Mouse (Mus musculus) left cerebral cortex, adult 2 months (tissue): ENCODE measurements around the gene Ipmk. TPM values are rescaled to one million over a fixed set of nuclear protein-coding genes. Genes with fewer than 3 reads are reported as not detected.
"Not testable (repeated sequence)": the region's sequence is repeated elsewhere in the genome, so short reads cannot be mapped to it uniquely, and the experiment has no call there.

Source experiments
- DNase-seq, 2 experiments: peaks; one replicate each; pipeline ENCODE4 v3.0.0; 2021 to 2022; ENCODE audit warnings: low spot score in 2 of 2, mixed read lengths in 1 of 2; ENCODE audit errors: extremely low spot score in 1 of 2
- H3K27ac ChIP-seq: fragments of 200-600 bp; 2 replicates; pipeline ENCODE4 v1.8.1; 2022
- H3K4me3 ChIP-seq: fragments of 200-600 bp; 2 replicates; pipeline ENCODE4 v1.8.1; 2022
- CTCF ChIP-seq: fragments of 200-600 bp; IDR thresholded peaks from 2 replicates; pipeline ENCODE4 v1.8.1; 2022; ENCODE audit warnings: antibody characterized with exemption, mild to moderate bottlenecking, moderate library complexity
- intact Hi-C: fragments of 180-260 bp; cut with DNase I; formaldehyde crosslinking; loops from one replicate; pipeline ENCODE4 v1.15.1; 2025
- total RNA-seq, 2 experiments: library from RNA; stranded (reverse); gene quantifications; 2 replicates each; pipeline ENCODE4 v1.2.3; 2021

The Ipmk gene
- total RNA-seq, 2 experiments from 2014 or later: 30.5 to 36.7 TPM

- H3K4me3 ChIP-seq: no peak overlapping the region
- intact Hi-C loops: no loop called here
- no peak for DNase-seq
- no peak for TF ChIP-seq CTCF
- H3K27ac ChIP-seq: no peak overlapping the region
These were observed 100.7 kb downstream of the Ipmk start for GRCm38 (mm10) chr10:71448284-71448683.

DNA sequence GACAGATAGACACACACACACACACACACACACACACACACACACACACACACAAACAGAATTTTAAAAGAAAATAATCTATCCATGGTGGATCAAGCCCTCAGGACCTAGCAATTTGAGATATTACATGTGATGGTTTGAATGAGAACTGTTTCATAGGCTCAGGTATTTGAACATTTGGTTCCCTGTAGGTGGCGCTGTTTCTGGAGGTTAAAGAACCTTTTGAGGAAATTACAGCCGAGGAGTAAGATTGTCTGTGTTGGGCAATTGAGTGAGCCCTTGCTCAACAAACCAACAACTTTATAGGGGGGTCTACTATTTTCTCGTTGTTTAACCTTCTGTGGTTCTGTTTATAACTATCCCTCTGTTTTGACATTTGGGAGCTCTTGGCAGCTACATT lies 107.8 kb downstream of the Ipmk start:
- TF ChIP-seq CTCF: no peak; the same call in none of the 2 replicates
- Histone ChIP-seq H3K27ac (no peak overlapping the region), H3K4me3 (no peak overlapping the region)
- intact Hi-C loops: no loop called here
- DNase-seq: no peak

GRCm38 (mm10) chr10:71462371-71462770 lies 114.8 kb downstream of the Ipmk start:
- H3K27ac ChIP-seq, H3K4me3 ChIP-seq, DNase-seq, intact Hi-C loops: not testable (repeated sequence)

GRCm38 (mm10) chr10:71464417-71464816 lies 116.9 kb downstream of the Ipmk start:
- H3K4me3 ChIP-seq: no peak overlapping the region
- no peak for TF ChIP-seq CTCF
- no peak for DNase-seq
- intact Hi-C loops: no loop called here
- no peak overlapping the region for H3K27ac ChIP-seq

DNA sequence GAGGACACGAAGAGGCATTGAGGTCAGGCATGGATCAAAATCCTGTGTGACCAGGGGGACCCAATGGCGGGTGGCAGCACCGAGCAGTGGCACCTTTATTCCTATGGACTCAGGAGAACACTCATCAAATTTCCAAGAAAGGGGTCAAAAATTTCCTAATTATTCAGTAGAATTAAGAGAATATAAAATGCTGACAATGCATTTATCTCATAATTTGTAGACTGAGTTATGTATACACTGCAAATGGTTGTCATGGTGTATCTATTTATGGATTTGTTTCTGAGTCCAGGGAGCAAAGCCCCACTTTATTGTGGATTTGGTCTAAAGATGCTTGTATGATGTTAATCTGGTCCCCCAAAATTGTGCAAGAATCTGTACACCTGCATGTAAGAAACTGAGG lies 120.8 kb downstream of the Ipmk start:
- TF ChIP-seq CTCF: no peak
- intact Hi-C loops: no loop called here
- no peak for DNase-seq
- Histone ChIP-seq H3K4me3 (no peak overlapping the region), H3K27ac (no peak overlapping the region)

DNA sequence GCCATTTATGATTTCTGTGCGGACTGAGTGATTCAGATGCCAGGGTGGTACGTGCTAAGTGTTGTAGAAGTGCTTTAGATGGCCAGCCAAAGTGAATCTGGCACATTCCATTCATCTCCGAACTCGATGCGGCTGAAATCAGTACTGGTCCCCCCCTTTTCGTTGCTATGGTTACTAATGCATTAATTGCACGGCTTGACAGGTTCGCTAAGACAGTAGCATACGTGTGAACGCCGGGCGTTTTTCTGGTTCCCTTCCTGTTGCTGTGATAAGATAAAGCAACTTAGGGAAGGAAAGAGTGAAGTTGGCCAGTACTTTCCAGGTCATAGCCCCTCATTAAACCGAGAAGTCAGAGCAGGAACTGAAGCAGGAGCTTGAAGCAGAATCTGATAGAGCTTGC lies 122.2 kb downstream of the Ipmk start:
- intact Hi-C loops: no loop called here
- Histone ChIP-seq H3K4me3 (no peak overlapping the region), H3K27ac (no peak overlapping the region)
- no peak for TF ChIP-seq CTCF
- no peak for DNase-seq

GRCm38 (mm10) chr10:71472033-71472432 lies 124.5 kb downstream of the Ipmk start:
- intact Hi-C loops: no loop called here
- no peak overlapping the region for H3K27ac ChIP-seq
- TF ChIP-seq CTCF: no peak
- no peak overlapping the region for H3K4me3 ChIP-seq
- DNase-seq: no peak

DNA sequence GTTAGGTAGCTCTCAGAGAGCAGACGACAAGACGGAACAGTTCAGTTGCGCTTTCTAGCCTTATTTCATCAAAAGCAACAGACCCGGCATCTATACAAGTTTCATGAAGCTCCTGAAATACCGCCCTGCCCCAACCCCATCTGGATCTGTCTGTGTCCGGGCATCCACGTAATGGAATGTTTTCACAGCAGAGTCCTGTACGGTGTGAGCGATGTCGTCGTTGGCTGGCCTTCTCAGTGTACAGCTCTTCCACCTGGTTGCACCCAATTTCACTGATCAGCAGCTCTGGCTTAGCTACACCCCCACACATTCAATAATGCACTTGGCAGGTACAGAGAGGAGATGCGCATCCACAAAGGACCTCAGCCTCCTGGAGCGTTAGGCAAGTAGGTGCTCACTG lies 126.0 kb downstream of the Ipmk start:
- DNase-seq: no peak
- Histone ChIP-seq H3K27ac (no peak overlapping the region), H3K4me3 (no peak overlapping the region)
- no peak for TF ChIP-seq CTCF
- intact Hi-C loops: no loop called here

- no peak for TF ChIP-seq CTCF
- H3K27ac ChIP-seq: no peak overlapping the region
- no peak for DNase-seq
- no peak overlapping the region for H3K4me3 ChIP-seq
- intact Hi-C loops: no loop called here
These were observed 129.0 kb downstream of the Ipmk start for GRCm38 (mm10) chr10:71476471-71477080.

GRCm38 (mm10) chr10:71477147-71477546 lies 129.6 kb downstream of the Ipmk start:
- TF ChIP-seq CTCF: no peak
- DNase-seq: no peak
- no peak overlapping the region for H3K27ac ChIP-seq
- intact Hi-C loops: no loop called here
- H3K4me3 ChIP-seq: no peak overlapping the region

DNA sequence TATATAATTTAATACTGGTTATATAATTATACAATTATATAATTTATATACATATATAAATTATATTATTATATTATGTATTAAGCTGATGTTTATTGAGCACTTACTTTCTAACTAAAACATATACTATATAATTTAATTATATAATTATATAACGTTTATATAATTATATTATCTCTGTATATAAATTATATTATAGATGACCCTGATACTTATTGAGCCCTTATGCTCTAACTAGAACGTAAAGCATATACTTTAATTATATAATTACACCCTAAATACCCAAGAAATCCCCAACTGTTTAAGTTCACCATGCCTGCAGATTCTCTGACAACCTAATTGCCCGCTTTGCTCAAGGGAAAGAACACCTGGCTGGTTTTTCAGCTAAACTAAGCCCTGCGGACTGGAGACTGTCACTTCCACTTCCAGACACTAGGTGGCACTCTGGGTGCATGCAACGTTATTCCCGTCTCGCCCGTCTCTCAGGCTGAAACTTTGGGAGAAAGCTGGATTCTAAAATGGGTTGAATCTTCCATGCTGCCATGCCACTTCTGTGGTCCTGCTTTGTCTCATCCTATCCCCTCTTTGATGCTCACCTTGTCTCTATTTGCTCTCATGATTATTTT lies 132.2 kb downstream of the Ipmk start:
- intact Hi-C loops: loop anchor here (2.0 to 10.0 kb wide), 4 partner anchors 377 to 1617 kb away; partner anchors contain the start of gene Pcdh15
- peak; percentile 77 to 88 for DNase-seq
- Histone ChIP-seq H3K4me3 (no peak overlapping the region), H3K27ac (no peak overlapping the region)
- peak; percentile 92 for TF ChIP-seq CTCF

Other genes with a start within 250 kb of the Ipmk start
- gene Bicc1, start 188.1 kb upstream of the Ipmk start, total RNA-seq: 1 to 10 TPM; 5.1 to 6.7 TPM
- 10 to 100 TPM; 34.0 to 41.1 TPM for gene Tfam, start 109.5 kb upstream of the Ipmk start, total RNA-seq
- gene Ube2d1, start 62.5 kb upstream of the Ipmk start, total RNA-seq: 10 to 100 TPM; 49.6 to 50.7 TPM
- 100 to 1,000 TPM; 119 to 131 TPM for gene Cisd1, start 2.8 kb upstream of the Ipmk start, total RNA-seq